Mouse (Mus musculus) heart, adult 2 months (tissue): ENCODE measurements around the gene Ppm1h. TPM values are rescaled to one million over a fixed set of nuclear protein-coding genes. Genes with fewer than 3 reads are reported as not detected.

Experiments used
- DNase-seq, 2 experiments: peaks; one replicate each; pipeline ENCODE4 v3.0.0; 2021
- H3K27ac ChIP-seq: fragments of 200-600 bp; 2 replicates; pipeline ENCODE4 v1.8.1; 2022
- H3K27me3 ChIP-seq: fragments of 200-500 bp; 2 replicates; pipeline ENCODE4 v1.6.1; 2012; ENCODE audit warnings: mild to moderate bottlenecking, low read length, inconsistent platforms, mixed read lengths; ENCODE audit not compliant: control insufficient read depth, insufficient read depth
- H3K36me3 ChIP-seq: fragments of 200-500 bp; 2 replicates; pipeline ENCODE4 v1.6.1; 2012; ENCODE audit warnings: low read length, inconsistent platforms; ENCODE audit not compliant: control insufficient read depth, insufficient read depth
- H3K4me1 ChIP-seq: fragments of 200-500 bp; 2 replicates; pipeline ENCODE4 v1.6.1; 2011; ENCODE audit warnings: low read length; ENCODE audit not compliant: control insufficient read depth, insufficient read depth
- H3K4me3 ChIP-seq: fragments of 200-600 bp; 2 replicates; pipeline ENCODE4 v1.8.1; 2022
- H3K79me2 ChIP-seq: fragments of 200-500 bp; replicated peaks from 2 replicates; pipeline ENCODE4 v1.6.1; 2012; ENCODE audit warnings: mild to moderate bottlenecking, inconsistent platforms, low read length, moderate library complexity, mixed read lengths; ENCODE audit not compliant: control insufficient read depth, insufficient read depth
- H3K9ac ChIP-seq: fragments of 200-500 bp; 2 replicates; pipeline ENCODE4 v1.6.1; 2012; ENCODE audit warnings: low read depth, mild to moderate bottlenecking, control low read depth, inconsistent platforms, low read length, mixed read lengths
- CTCF ChIP-seq: fragments of 200-600 bp; IDR thresholded peaks from 2 replicates; pipeline ENCODE4 v1.8.1; 2022; ENCODE audit warnings: antibody characterized with exemption, mild to moderate bottlenecking, moderate library complexity
- EP300 ChIP-seq: fragments of 200-500 bp; IDR thresholded peaks from 2 replicates; pipeline ENCODE4 v1.6.1; 2011; ENCODE audit warnings: low read depth, low read length, control low read depth; ENCODE audit not compliant: insufficient read depth
- POLR2A ChIP-seq: fragments of 200-500 bp; IDR thresholded peaks from 2 replicates; pipeline ENCODE4 v1.6.1; 2011; ENCODE audit warnings: mild to moderate bottlenecking, low read depth, low read length, control low read depth; ENCODE audit not compliant: insufficient read depth
- WGBS: fragments of 180-500 bp; shearing (Covaris S2); methylation state at CpG from one replicate; pipeline ENCODE4 v1.1.7; 2018; 5-methylcytosine and 5-hydroxymethylcytosine counted together
- intact Hi-C: fragments of 180-260 bp; cut with DNase I; formaldehyde crosslinking; loops from one replicate; pipeline ENCODE4 v1.15.1; 2025
- polyA plus RNA-seq: library from polyadenylated mRNA; depleted of rRNA; stranded (reverse); fragments of >200 nt; gene quantifications from 2 replicates; pipeline ENCODE4 v1.2.3, GENCODE M21; 2012
- total RNA-seq, 2 experiments: library from RNA; stranded (reverse); gene quantifications; 2 replicates each; pipeline ENCODE4 v1.2.3; 2021

The Ppm1h gene
- total and polyA plus RNA-seq, 3 experiments = 4.5 to 7.8 (median 6.4) TPM

- no peak overlapping the region for H3K4me3 ChIP-seq
- no peak for DNase-seq
- no peaks in the 10 kb centered on the region; the same call in 1 of the 2 replicates for H3K4me1 ChIP-seq
- no peak overlapping the region for H3K27ac ChIP-seq
- no peaks in the 10 kb centered on the region for H3K36me3 ChIP-seq
- intact Hi-C loops = no loop called here
- no peak for TF ChIP-seq CTCF
- no peak for TF ChIP-seq POLR2A
- TF ChIP-seq EP300 = no peak
- WGBS = 90% methylated on average over 4 of the region's 4 CpGs
- no peaks in the 10 kb centered on the region for H3K79me2 ChIP-seq
- H3K27me3 ChIP-seq = no peaks in the 10 kb centered on the region
- H3K9ac ChIP-seq = no peak overlapping the region
These were observed 56.0 kb downstream of the Ppm1h start for GRCm38 (mm10) chr10:122734521-122734920.

- H3K4me1 ChIP-seq = no peaks in the 10 kb centered on the region; the same call in 1 of the 2 replicates
- H3K79me2 ChIP-seq = no peaks in the 10 kb centered on the region
- H3K27me3 ChIP-seq = no peaks in the 10 kb centered on the region
- intact Hi-C loops = no loop called here
- no peak for TF ChIP-seq EP300
- TF ChIP-seq POLR2A = no peak
- TF ChIP-seq CTCF = no peak
- H3K27ac ChIP-seq = no peak overlapping the region
- no peak for DNase-seq
- WGBS = 89% methylated on average over 7 of the region's 7 CpGs
- no peaks in the 10 kb centered on the region for H3K36me3 ChIP-seq
- no peak overlapping the region for H3K4me3 ChIP-seq
- no peak overlapping the region for H3K9ac ChIP-seq
These were observed 56.8 kb downstream of the Ppm1h start for GRCm38 (mm10) chr10:122735284-122735784.

- no peaks in the 10 kb centered on the region for H3K36me3 ChIP-seq
- WGBS = 86% methylated on average over 4 of the region's 4 CpGs
These were observed 58.3 kb downstream of the Ppm1h start for GRCm38 (mm10) chr10:122736835-122737234.

GRCm38 (mm10) chr10:122738526-122738925 lies 60.0 kb downstream of the Ppm1h start:
- DNase-seq = no peak
- WGBS = 49% methylated on average over 10 of the region's 10 CpGs
- H3K79me2 ChIP-seq = no peaks in the 10 kb centered on the region
- no peaks in the 10 kb centered on the region for H3K36me3 ChIP-seq
- H3K9ac ChIP-seq = no peak overlapping the region
- H3K27ac ChIP-seq = no peak overlapping the region
- no peak overlapping the region for H3K4me3 ChIP-seq
- intact Hi-C loops = no loop called here
- TF ChIP-seq EP300 (no peak), POLR2A (no peak), CTCF (no peak)
- no peaks in the 10 kb centered on the region for H3K27me3 ChIP-seq
- no peaks in the 10 kb centered on the region; the same call in 1 of the 2 replicates for H3K4me1 ChIP-seq

More at GRCm38 (mm10) chr10:122736835-122737234, 58.3 kb downstream of the Ppm1h start:
- TF ChIP-seq CTCF (no peak), EP300 (no peak), POLR2A (no peak)
- H3K4me3 ChIP-seq = no peak overlapping the region
- H3K27me3 ChIP-seq = no peaks in the 10 kb centered on the region
- H3K27ac ChIP-seq = no peak overlapping the region
- no peaks in the 10 kb centered on the region; the same call in 1 of the 2 replicates for H3K4me1 ChIP-seq
- DNase-seq = no peak
- no peaks in the 10 kb centered on the region for H3K79me2 ChIP-seq
- intact Hi-C loops = no loop called here
- no peak overlapping the region for H3K9ac ChIP-seq

- H3K79me2 ChIP-seq = no peaks in the 10 kb centered on the region
- no peaks in the 10 kb centered on the region; the same call in 1 of the 2 replicates for H3K4me1 ChIP-seq
- H3K4me3 ChIP-seq = no peak overlapping the region
- H3K27me3 ChIP-seq = no peaks in the 10 kb centered on the region
- no peaks in the 10 kb centered on the region for H3K36me3 ChIP-seq
- intact Hi-C loops = no loop called here
- no peak for DNase-seq
- TF ChIP-seq CTCF (no peak), POLR2A (no peak), EP300 (no peak)
- H3K27ac ChIP-seq = no peak overlapping the region
- H3K9ac ChIP-seq = no peak overlapping the region
- 62% methylated on average over 4 of the region's 4 CpGs for WGBS
These were observed 60.5 kb downstream of the Ppm1h start for GRCm38 (mm10) chr10:122739037-122739436.

- TF ChIP-seq EP300 (no peak), POLR2A (no peak), CTCF (no peak)
- 89% methylated on average over 4 of the region's 4 CpGs for WGBS
- intact Hi-C loops = no loop called here
- Histone ChIP-seq H3K27ac (no peak overlapping the region), H3K36me3 (no peaks in the 10 kb centered on the region), H3K9ac (no peak overlapping the region), H3K4me3 (no peak overlapping the region), H3K4me1 (no peaks in the 10 kb centered on the region; the same call in 1 of the 2 replicates), H3K79me2 (no peaks in the 10 kb centered on the region), H3K27me3 (no peaks in the 10 kb centered on the region)
- DNase-seq = no peak
These were observed 61.6 kb downstream of the Ppm1h start for GRCm38 (mm10) chr10:122740117-122740516.
